Mouse (Mus musculus) heart, adult 11 months (tissue): ENCODE data around the gene Rad51b.

ENCODE experiments used
- DNase-seq: peaks from one replicate; pipeline ENCODE4 v3.0.0; 2022

Gene Rad51b

DNA sequence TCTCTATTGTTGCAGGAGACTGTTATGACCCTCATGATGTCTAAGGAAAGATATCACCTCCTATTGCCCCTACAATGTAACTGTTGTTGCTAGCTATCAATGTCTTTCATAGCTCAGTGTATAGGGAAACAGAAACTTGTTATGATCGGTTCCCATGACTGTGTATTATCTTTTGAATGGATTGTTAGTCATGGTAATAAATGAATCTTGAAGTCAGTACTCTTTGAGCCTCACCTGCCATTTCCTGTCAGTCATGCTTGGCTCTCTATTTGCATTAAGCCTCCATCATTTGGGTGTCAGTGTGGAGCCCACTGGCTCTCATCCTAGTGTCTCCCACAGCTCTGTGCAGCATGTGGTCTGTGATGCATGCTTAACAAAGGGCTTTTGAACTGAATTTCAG is 326.2 kb downstream of the Rad51b start:
- no peak for DNase-seq

DNA sequence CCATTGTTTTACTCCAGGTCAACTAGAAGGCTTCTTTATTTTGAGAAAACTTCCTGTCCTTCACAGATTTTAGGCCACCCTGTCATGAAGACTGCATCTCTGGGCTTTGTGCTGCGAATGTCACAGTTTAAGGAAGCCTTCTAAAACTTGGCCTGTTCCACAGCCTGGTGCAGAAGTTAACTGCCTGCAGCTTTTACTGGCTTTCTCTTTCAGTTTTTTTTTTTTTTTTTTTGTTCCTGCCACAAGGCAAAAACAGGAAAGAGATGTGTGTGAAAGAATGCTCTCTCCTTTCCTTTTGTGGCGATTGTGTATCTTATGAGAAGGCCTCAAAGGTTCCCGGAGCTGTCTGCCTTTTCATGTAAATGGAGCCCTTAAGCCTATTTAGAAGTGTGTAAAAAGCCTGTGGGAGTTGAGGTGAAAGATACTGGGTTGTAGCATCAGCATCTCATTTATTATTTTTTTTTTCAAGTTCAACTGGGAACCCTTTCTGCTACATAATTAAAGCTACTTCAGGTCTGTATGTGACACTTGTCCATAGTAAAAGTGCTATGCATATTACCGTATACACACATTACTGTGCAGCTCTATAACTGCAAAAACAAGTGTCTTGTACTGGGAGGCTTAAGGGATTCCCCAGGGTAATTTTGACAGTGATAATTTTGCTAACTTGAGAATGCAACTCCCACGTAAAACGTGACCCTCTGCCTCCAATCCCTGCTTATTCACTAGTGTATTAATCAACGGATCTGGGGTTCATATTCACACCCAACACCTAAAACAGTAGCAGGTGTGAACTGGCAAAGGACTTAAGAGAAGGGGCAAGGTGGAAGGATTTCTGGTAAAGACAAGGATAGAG is 328.8 kb downstream of the Rad51b start:
- DNase-seq = peak; percentile 94

DNA sequence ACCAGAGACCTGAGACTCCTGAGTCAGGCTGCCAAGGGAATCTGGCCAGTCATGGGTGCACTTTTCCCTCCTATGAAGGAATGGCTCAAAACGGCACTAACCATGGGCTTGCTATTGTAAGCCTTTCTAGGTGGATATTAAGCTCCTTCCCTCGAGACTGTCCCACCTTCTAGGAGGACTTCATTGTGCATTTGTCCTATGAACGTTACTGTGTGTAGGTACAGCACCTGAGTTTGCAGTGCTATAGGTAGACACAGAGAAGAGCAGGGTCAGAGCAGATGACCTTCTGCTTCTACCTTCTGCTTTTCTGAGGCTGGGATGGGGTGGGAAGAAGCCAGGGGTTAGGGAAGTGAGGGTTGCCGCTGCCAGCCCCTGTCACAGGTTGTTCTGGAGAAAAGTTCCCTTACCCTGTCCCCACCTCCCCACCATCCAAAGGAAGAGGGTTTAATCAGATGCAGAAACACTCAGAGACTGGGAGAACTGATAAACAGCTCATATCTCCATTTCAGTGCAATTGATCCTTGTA is 329.5 kb downstream of the Rad51b start:
- DNase-seq = peak; percentile 83

DNA sequence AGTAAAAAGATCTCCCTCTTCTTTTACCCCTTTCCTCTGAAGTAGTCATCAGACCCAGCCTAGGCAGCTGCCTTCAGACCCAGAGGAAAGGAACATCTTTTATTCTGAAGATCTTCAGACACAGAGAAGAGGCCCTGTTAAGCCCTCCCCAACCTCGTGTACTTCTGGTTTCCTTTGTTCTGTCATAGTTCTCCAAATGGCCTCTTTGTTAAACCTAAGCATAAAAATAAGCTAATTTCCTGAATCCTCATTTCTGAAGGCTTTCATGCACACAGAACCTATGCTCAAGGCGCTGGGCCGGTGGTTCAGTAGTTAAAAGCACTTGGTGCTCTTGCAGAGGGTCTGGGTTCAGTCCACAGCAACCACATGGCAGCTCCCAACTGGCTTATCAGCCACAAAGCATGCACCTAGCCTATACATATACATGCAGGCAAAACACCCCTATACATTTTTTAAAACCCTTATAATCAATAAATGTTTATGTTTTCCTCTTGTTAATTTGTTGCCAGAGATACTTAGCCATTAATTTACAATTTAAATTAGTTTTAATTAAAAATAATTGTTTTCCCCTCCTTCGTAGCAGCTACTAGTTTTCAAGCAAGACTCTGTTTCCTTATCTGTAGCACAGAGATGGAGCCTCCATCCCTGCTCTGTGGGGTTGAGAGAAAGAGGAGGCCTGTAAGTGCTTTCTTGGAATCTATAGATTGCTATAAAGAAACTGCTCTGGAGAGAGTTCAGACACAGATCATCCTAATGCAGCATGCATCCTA is 330.5 kb downstream of the Rad51b start:
- DNase-seq = peak; percentile 87

DNA sequence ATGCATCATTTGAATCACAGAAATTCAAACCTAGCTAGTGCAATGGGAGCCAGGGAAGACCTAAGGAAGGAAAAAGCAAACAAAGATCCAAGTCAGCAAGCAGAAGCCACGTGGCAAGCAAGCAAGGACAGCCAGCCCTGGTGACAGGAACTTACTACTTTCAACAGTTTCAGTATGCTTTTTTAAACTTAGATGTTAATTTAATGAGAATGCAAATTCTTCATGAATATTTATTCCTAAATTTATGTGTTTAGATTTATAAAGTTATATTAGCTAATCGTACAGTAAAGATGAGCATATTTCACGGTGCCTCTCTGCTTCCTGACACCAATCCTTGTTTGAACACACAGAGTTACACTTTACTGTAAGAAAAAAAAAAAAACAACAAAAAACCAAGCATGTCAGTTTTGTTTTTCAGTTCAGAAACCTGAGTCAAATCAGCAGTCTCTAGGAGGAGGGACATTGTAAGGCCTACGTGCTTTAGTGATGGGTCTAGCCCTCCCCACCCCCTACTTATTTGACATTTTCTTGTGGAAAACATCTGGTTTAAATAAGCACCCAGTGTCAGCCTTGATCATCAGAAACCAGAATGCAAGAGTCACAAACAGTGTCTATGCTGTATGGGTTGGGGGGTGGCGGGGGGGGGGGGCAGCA is 331.2 kb downstream of the Rad51b start:
- peak; percentile 87 for DNase-seq

DNA sequence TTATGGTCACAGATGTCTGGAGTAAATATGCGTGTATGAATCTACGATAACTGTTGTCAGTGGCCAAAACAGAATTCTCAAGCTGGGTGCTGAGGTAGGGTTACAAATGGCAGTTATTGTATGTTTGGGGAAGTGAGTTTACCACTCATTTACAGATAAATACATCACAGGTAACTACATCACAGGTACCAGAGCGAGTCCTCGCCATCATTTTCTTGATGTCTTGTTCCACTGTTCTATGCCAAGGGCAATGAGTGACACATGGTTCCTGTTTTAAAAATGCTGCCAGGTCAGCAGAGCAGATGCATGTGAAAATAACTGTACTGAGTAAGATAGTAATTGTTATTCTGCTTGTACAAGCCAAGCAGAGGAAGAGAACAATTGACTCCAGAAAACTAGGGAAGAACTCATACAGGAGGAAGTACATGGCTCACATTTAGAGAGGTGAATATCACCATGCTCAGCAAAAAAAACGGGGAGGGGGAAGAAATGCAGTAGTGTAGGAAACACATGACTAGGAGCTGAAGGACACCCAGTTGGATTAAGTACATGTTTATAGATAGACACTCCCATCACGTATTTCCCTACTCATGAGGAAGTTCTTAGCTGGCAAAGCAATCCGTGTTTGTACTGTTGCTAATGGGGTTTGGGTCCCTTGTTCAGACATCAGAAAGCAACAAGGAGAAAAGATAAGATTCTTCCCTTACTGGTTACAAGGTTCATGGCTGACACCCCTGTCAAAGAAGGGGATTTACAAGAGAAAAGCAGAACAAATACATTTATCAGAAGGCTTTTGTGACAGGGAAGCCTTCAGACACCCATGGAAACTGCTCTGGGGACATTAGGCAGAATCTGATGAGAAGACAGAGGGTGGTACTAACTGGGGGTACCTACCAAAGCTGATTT is 333.1 kb downstream of the Rad51b start:
- DNase-seq = peak; percentile 97

DNA sequence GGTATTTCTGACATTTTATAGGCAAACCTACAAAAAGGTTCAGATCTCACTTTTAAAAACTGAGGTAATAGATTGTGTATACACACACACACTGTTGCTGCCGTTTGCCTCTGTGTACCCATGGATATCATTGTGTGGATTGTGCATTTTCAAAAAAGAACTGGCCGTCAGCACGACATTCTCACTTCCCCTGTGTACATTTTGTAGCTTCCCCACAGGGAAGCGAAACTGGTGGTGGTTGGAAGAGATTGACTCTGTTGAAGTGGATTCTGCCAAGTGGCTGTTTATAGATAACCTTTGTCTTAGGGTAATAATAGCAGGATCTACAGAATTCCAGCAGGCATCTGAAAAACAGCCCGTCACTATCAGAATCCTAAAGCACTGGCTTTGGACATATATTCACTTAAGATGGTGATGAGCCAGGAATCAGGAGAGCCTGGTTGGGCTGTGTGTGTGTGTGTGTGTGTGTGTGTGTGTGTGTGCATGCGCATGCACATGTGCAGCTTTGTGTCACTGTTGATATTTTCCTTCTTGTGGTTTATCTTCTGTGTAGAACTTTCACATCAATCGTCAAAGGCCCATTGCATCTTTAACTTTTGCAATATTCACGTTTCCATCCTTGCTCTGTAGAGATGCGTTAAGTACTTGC is 336.5 kb downstream of the Rad51b start:
- DNase-seq = peak; percentile 96

DNA sequence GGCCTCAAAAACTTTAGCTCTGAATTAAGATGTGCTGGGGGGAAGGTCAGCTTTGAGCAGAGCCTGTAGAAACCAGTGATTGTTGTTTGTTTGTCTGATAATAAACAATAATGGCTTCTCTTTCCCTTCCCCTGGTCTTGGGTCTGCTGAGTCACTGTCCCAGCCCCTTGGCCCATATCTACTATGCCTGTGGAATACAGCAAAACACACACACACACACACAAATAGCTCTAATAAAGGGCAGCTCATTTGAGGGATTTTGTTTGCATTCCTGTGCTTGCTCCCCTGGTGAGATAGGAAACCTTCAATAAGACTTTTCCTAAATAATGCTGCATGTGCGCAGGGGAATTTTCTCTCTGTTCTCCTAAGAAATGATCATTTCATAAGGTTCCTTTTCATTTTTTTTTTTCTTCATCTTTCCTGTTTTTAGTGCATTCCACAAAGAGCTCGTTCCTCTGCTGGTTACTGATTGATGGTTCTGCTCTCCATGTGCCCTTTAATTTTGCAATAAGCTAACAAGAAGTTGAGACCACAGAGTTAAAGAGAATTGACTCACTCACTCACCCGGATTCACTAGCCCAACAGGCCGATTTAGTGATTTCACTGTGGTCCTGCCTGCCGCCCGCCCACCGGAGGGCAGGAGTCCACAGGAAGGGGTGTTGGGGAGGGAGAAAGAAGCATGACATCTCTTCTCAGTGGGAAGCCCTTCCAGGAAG is 344.6 kb downstream of the Rad51b start:
- DNase-seq = peak; percentile 94

DNA sequence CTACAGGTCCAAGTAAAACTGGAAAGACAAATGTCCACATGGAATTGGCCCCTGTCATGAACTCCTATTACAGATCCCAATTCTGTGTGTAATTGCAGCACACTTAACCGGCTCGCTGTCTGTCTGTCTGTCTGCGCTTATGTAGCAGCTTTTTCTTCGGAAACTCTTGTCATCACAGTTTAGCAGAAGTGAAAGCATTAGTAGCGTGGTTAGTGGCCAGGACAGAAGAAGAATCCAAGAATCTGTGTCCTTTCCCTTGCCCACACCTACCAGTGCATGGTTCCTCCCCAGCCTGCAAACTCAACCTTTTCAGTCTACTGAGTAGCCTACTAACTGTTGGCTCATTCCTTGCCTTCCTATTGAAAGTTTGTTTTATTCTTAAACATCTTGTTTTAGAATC is 345.6 kb downstream of the Rad51b start:
- peak; percentile 94 for DNase-seq

DNA sequence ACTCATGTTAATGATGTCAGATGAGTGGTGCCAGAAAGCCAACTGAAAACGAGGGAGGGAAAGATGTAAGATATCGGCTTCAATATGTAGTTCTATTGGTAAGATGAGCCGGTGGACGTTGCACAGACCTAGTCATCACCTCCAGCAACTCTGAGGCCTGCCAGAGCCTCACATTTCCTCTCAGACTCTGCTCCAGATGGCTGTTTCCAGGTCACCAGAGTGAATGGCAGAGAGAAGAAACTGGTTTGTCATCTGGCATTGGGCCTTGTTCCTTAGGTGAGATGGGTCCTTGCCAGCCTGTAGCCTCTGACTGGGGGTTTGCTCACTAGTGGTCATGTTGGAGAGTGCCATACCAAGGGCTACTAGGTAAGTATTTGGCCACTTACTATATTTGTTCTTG is 348.6 kb downstream of the Rad51b start:
- DNase-seq = peak; percentile 84

DNA sequence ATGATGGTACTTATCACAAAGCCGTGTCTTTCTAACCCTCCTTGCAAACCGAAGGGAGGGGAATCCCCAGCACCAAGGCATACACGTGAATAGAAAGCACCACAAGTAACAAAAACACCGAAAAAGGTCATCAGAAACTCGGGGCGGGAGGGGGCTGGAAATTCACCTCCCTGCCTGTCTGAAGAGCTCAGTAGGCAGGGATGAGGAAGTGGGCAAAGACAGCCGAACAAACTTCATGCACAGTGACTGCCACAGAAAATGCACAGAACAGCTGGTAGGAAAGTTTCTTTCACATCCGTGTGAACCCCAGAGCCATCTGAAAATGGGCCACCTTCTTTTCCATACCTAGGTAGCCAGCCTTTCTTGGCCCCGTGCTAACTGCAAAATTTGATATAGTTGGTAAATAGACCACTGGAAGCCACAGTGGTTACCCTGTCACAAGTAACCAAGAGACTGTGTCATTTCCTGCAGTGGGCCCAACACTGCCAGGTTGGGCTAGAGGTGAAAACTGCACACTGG is 349.6 kb downstream of the Rad51b start:
- DNase-seq = peak; percentile 96

DNA sequence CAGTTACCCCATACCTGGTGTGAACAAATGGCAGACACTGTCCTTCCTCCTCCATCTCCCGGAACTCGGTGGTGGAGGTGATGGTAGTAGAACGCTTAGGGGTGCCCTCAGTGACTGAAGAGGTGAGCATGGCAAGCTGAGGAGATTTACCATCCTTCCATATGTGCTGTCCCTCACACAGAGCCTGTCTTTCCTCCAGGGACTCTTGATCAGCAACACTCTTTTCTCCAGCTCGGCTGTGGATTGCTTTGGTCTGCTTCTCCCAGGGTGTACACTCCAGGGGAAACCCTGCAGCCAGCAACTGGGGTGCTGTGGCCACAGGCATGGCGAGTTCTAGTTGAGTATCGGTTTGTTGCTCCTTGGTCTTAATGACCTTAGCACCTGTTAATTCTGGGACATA is 350.3 kb downstream of the Rad51b start:
- peak; percentile 74 for DNase-seq

DNA sequence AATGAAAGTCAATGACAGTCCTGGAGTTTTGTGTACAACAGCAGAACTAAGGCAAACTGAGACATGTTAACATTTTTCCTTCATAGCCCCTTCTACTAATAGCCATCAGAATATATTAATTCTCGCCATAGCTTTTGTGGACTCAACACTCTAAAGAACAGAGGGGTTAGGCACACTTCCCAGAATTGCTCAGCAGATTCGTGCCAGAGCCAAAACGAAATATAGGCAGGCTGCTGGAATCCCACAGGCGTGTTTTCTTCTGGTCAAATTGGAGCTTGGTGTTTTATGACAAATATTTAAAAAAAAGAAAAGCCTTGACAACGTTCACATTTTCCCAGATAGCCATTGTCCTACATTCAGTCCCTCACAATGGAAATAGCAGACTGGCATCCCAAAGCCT is 350.9 kb downstream of the Rad51b start:
- DNase-seq = peak; percentile 74

DNA sequence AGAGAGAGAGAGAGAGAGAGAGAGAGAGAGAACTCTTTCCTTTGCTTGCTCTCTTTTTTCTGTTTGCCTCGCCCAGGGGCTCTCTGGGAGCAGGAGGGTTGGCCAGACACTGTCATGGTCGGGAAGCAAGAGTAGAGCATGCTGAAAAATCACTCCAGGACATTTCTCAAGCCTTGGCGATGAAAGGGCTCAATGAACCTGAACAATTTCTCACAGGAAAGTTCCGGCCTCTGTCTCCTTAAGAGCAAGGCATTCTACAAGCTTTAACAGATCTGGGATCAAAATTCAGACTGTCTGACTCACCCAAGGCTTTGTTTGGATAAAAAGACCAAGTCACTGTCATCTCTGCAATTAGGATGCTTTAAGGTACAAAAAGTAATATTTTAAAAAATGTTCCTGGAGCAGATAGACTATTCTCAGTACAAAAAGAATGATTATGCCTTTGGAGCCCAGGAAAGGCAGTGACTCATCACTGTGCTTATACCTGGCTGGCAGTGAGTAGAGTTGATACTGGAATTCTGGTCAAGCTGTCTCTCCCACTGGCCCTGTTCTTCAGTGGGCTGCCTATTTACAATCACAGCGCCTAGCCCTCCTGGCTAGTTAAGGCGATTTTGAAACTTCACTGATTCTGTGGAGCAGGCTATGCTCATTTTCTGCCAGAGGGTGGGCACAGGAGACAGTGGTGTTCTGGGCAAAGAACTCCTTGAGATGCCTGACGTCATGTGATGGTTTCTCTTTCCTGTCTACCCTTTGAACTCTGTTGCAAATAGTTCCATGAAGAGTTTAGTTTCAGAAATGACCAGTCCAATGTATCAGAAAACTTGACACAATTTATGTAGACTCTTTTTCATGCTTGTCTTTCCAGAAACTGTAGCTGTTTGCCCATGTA is 352.0 kb downstream of the Rad51b start:
- DNase-seq = peak; percentile 71

DNA sequence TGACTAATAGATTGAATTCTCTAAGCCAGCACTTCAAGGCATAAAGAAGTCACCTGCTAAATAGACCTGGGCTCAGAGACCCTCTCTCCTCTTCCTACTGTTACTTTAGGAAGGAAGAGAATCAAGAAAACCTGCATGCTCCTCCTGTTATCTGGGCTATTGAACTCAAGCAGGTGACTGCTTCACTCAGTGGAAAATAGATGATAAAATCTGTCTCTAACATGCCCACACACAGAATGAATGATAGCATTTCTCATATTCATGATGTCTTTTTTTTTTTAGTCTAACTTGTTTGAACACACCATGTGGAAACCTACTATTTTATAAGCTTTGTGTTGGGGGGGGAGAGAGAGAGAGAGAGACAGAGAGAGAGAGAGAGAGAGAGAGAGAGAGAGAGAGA is 352.7 kb downstream of the Rad51b start:
- no peak for DNase-seq

DNA sequence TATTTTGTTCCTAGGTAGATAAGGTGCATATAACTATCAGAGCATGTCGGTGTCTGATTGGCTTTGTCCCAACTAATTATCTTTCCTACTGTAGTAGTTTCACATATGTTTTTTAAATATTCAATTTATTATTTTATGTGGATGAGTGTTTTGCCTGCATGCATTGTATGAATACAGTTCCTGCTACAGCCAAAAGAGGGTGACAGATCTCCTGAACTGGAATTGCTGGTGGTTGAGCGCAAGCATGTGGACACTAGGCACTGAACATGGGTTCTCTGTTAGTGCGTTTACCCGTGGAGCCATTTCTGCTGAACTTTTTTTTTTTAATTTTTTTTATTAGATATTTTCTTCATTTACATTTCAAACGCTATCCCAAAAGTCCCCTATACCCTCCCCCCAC is 358.1 kb downstream of the Rad51b start:
- DNase-seq = peak; percentile 1

DNA sequence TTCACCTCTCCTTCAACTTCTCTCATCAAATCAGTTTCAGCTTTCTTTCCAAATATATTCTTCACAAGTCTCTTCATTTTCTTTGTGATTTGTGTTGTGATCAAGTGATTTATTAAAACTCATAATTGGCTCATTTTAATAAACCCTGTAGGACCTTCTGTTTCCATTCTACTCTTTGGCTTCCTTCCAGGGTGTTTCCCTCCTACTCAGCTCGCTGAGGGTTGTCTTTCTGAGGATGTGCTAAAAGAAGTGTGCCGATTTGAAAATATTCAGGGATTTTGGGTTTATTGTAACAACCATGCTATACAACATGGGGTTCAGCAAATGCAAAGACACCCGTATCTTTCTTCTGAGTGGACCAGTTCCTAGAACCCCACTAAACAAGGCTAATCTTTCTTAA is 361.8 kb downstream of the Rad51b start:
- peak; percentile 37 for DNase-seq

DNA sequence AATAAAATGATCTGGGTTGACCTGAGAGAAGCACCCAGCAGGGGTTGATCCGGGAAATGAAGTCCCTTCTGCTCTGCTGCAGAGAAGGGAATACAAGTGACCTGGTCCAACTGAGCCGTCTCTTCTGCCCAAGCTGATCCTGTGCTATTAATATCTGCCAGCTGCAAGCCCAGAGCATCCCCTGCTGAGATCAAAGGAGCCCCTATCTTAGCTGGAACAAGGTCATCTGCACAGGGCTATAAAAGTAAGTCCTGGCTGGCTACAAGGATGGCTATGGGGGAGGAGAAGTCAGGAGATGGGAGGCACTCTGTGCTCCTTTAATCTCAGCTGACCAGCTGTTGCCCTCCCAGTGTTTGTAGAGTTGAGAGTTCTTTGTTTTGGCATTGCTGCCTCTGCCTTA is 364.2 kb downstream of the Rad51b start:
- peak; percentile 96 for DNase-seq

DNA sequence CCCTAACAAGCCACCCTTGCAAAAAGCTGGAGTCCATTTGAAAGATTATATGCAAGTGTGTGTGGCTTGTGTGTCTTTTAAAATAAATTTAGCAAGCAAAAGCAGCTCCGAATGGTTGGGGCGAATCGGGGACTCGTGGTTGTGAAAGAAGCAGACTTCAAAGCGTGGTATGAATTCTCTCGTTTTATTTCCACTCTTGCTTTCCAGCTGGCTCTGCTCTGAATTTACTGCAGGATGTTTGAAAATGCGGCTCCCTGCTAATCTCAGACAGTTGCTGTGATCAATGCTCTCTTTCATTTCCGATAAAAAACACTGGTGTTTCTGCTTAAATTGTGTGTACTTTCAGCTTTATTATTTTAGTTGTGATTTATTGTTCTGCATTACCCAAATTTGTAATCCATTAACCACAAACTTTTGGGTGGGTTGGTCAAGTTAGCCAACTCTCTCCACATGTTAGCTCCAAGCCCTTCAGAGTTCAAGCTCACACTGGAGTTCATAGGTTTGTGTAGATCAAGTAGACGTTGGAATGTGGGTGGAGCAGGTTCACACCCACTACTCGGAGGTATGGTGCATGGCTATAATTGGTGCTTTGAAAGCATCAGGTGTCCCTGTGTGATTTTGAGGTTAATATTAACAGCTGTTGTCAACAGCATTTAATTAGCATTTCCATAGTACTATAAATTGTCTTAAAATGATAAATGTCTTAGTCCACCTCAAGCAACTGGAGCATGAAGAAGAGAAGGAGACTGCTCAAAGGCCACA is 366.2 kb downstream of the Rad51b start:
- peak; percentile 91 for DNase-seq
